ENCODE assay signal across 21 mouse cellular contexts in genomic region chr8:123467476-123467875, GRCm38 (mm10). TPM values are rescaled to one million over a fixed set of nuclear protein-coding genes. Genes with fewer than 3 reads are reported as not detected.
DNase-seq lines count a peak whose midpoint lies in the region; ATAC-seq and TF ChIP-seq lines count a peak whose summit lies in the region.
"Had no signal": no experiment of that assay in that cellular context is flagged by ENCODE, and none has a peak within 500 bp of the region (broad histone marks: within the 10 kb centered on the region; RNA-seq: fewer than 3 reads in every experiment).

No protein-coding gene starts in this region.

- WGBS in forebrain, embryonic 14.5 days: 79% methylated on average over 3 of the region's 3 CpGs

- DNase-seq in A20 (ENCODE audit: low read depth, low spot score): peak; percentile 19
- peak; percentile 18 for DNase-seq in G1E (ENCODE audit: low spot score)
- DNase-seq in gastrocnemius, adult 8-10 months (ENCODE audit: low spot score in 2 of 2): no peak
- DNase-seq in forebrain, embryonic 14.5 days (ENCODE audit: low spot score): no peak
- DNase-seq in urinary bladder, postnatal 25 days (ENCODE audit: low spot score): no peak
- DNase-seq: adrenal gland, adult 8-10 months; adrenal gland, postnatal 36 days; cerebellum, adult 8-10 months; cerebellum, postnatal 14 days; forebrain, postnatal 0 days; gastrocnemius, postnatal 25 days; heart, postnatal 36 days had no signal

- no peak overlapping the region for H3K4me3 ChIP-seq in G1E (ENCODE audit: low read depth, low read length)
- H3K4me3 ChIP-seq in forebrain, embryonic 14.5 days (ENCODE audit: low read depth, low read length): no peak overlapping the region
- H3K4me3 ChIP-seq: embryonic facial prominence, embryonic 13.5 days; forebrain, embryonic 12.5 days; heart, embryonic 13.5 days had no signal

- H3K27me3 ChIP-seq in G1E (ENCODE audit: insufficient read depth, low read length): no peaks in the 10 kb centered on the region
- no peaks in the 10 kb centered on the region for H3K27me3 ChIP-seq in forebrain, embryonic 14.5 days (replicated peaks; ENCODE audit: control insufficient read depth, insufficient read depth, low read length)
- H3K27me3 ChIP-seq: embryonic facial prominence, embryonic 13.5 days; forebrain, embryonic 12.5 days had no signal

- no peak overlapping the region for H3K27ac ChIP-seq in forebrain, embryonic 14.5 days (ENCODE audit: low read depth, low read length)
- H3K27ac ChIP-seq: embryonic facial prominence, embryonic 13.5 days; forebrain, embryonic 12.5 days; heart, embryonic 13.5 days had no signal

- no peak overlapping the region for H3K9ac ChIP-seq in forebrain, embryonic 14.5 days (ENCODE audit: low read length)
- H3K9ac ChIP-seq: embryonic facial prominence, embryonic 13.5 days; forebrain, embryonic 12.5 days; forebrain, postnatal 0 days; heart, embryonic 13.5 days had no signal

- H3K4me1 ChIP-seq in G1E (ENCODE audit: insufficient read depth, low read depth, low read length): peaks cover 4% of the 10 kb centered on the region; the same call in 1 of the 2 replicates
- no peaks in the 10 kb centered on the region for H3K4me1 ChIP-seq in forebrain, embryonic 14.5 days (ENCODE audit: control insufficient read depth, insufficient read depth, low read length)
- H3K4me1 ChIP-seq: embryonic facial prominence, embryonic 13.5 days; forebrain, embryonic 12.5 days; heart, embryonic 13.5 days had no signal

- 0 out of 2 replicates have a peak, but pooled peaks cover 3% of the 10 kb centered on the region for H3K9me3 ChIP-seq in G1E (replicated peaks)
- H3K9me3 ChIP-seq in forebrain, embryonic 14.5 days (replicated peaks; ENCODE audit: control insufficient read depth, low read length): no peaks in the 10 kb centered on the region
- H3K9me3 ChIP-seq: embryonic facial prominence, embryonic 13.5 days; forebrain, embryonic 12.5 days; heart, embryonic 13.5 days had no signal

- TF ChIP-seq CTCF in G1E (IDR thresholded peaks at IDR 0.05; ENCODE audit: low read depth, low read length): no peak

- H3K4me2 ChIP-seq in forebrain, embryonic 14.5 days (ENCODE audit: low read length): no peak overlapping the region
- H3K4me2 ChIP-seq: embryonic facial prominence, embryonic 13.5 days; forebrain, embryonic 12.5 days; heart, embryonic 13.5 days had no signal

- no peak for ATAC-seq in G1E (ENCODE audit: extremely low read depth, insufficient number of reproducible peaks, low FRiP score, poor library complexity, severe bottlenecking)
- 0 out of 2 replicates have a peak, but pooled peaks have one; percentile 36 for ATAC-seq in common myeloid progenitor, adult 5-6 weeks (replicated peaks; ENCODE audit: low read depth, poor library complexity, severe bottlenecking)
- ATAC-seq in forebrain, embryonic 14.5 days: no peak
- ATAC-seq: forebrain, postnatal 0 days; hindbrain, embryonic 16.5 days; inflammation-experienced regulatory T-cells, adult 6 months; intestine, postnatal 0 days had no signal

- H3K36me3 ChIP-seq in G1E (replicated peaks): peaks cover 18% of the 10 kb centered on the region
- peaks cover 9% of the 10 kb centered on the region for H3K36me3 ChIP-seq in forebrain, embryonic 14.5 days (ENCODE audit: control insufficient read depth, insufficient read depth, low read length)

RNA-seq across cellular contexts. Expression of gene Afg3l1, which starts 10.2 kb away (rescaled TPM):
- total RNA-seq in G1E (2014; fragmentation: Nextera tagmentation) (18.2 and 24.7 TPM in 2 replicates), G1E (2017) (14.2 and 20.5 TPM in 2 replicates)
- polyA plus RNA-seq in G1E (2012): 24.9 and 29.6 TPM in 2 replicates
- 20.2 and 22.6 TPM in 2 replicates for total RNA-seq in common myeloid progenitor, adult 5-6 weeks (2017)
- total RNA-seq in gastrocnemius, adult 8-10 months (2022): 10 to 100 TPM; 45.0 to 48.8 (median 47.8) TPM
- 26.6 and 28.2 TPM in 2 replicates for polyA plus RNA-seq in forebrain, embryonic 14.5 days (2014; fragmentation: Nextera tagmentation; extraction: Ambion mirVana)

RNA-seq across cellular contexts. Expression of gene Def8, which starts 44.1 kb away (rescaled TPM):
- total RNA-seq in G1E (2014; fragmentation: Nextera tagmentation): 14.4 and 18.6 TPM in 2 replicates
- 12.6 and 15.1 TPM in 2 replicates for total RNA-seq in G1E (2017)
- polyA plus RNA-seq in G1E (2012): 11.4 and 16.7 TPM in 2 replicates
- total RNA-seq in common myeloid progenitor, adult 5-6 weeks (2017): 41.3 and 43.9 TPM in 2 replicates
- 10 to 100 TPM; 36.9 to 47.1 (median 38.2) TPM for total RNA-seq in gastrocnemius, adult 8-10 months (2022)
- 44.3 and 48.4 TPM in 2 replicates for polyA plus RNA-seq in forebrain, embryonic 14.5 days (2014; fragmentation: Nextera tagmentation; extraction: Ambion mirVana)

RNA-seq across cellular contexts. Expression of gene Dbndd1, which starts 47.8 kb away (rescaled TPM):
- total RNA-seq in G1E (2014; fragmentation: Nextera tagmentation): not detected in 2 replicates
- 0.16 TPM in 1 of 2 replicates, not detected in the other for total RNA-seq in G1E (2017)
- polyA plus RNA-seq in G1E (2012): 0.04 TPM in 1 of 2 replicates, not detected in the other
- not detected in 2 replicates for total RNA-seq in common myeloid progenitor, adult 5-6 weeks (2017)
- total RNA-seq in gastrocnemius, adult 8-10 months (2022): not detected
- polyA plus RNA-seq in forebrain, embryonic 14.5 days (2014; fragmentation: Nextera tagmentation; extraction: Ambion mirVana): 94.2 and 104 TPM in 2 replicates
- total RNA-seq: gastrocnemius, adult 18-20 months; gastrocnemius, postnatal 25 days; granulocyte monocyte progenitor cell, adult 5-6 weeks; heart, postnatal 36 days had no signal

RNA-seq across cellular contexts. Expression of gene Gas8, which starts 51.2 kb away (rescaled TPM):
- total RNA-seq in G1E (2014; fragmentation: Nextera tagmentation) (4.2 and 4.6 TPM in 2 replicates), G1E (2017) (14.5 and 16.0 TPM in 2 replicates)
- 11.5 and 11.8 TPM in 2 replicates for polyA plus RNA-seq in G1E (2012)
- total RNA-seq in common myeloid progenitor, adult 5-6 weeks (2017): 10.3 and 16.7 TPM in 2 replicates
- 1 to 10 TPM; 2.3 to 5.4 (median 3.3) TPM for total RNA-seq in gastrocnemius, adult 8-10 months (2022)
- polyA plus RNA-seq in forebrain, embryonic 14.5 days (2014; fragmentation: Nextera tagmentation; extraction: Ambion mirVana): 39.1 and 43.9 TPM in 2 replicates

RNA-seq across cellular contexts. Expression of gene Tubb3, which starts 56.3 kb away (rescaled TPM):
- total RNA-seq in G1E (2014; fragmentation: Nextera tagmentation) (not detected in 2 replicates), G1E (2017) (0.41 and 0.71 TPM in 2 replicates)
- polyA plus RNA-seq in G1E (2012): 0.14 and 0.22 TPM in 2 replicates
- 0.87 TPM in 1 of 2 replicates, not detected in the other for total RNA-seq in common myeloid progenitor, adult 5-6 weeks (2017)
- under 1 TPM in 2 of 4 experiments, not detected in 2; 0.17 to 0.24 TPM for total RNA-seq in gastrocnemius, adult 8-10 months (2022)
- 1,786 and 1,955 TPM in 2 replicates for polyA plus RNA-seq in forebrain, embryonic 14.5 days (2014; fragmentation: Nextera tagmentation; extraction: Ambion mirVana)
- total RNA-seq: gastrocnemius, adult 18-20 months; gastrocnemius, postnatal 25 days; granulocyte monocyte progenitor cell, adult 5-6 weeks had no signal

Comparison
In these comparisons a context has a peak if more than half of its experiments do, and no peak if none do; other contexts are left out.
1. DNase-seq: peak in A20 (single experiment) and G1E (single experiment); none in gastrocnemius, adult 8-10 months (0 of 2), forebrain, embryonic 14.5 days (single experiment) and urinary bladder, postnatal 25 days (single experiment).